Mouse (Mus musculus): ENCODE data around the gene Mbnl2. TPM values are rescaled to one million over a fixed set of nuclear protein-coding genes. Genes with fewer than 3 reads are reported as not detected.
A peak's percentile ranks its signal among the peaks of the same experiment; 100 is the strongest.

Gene Mbnl2
- total RNA-seq, 2 experiments from 2014 or later = 182 to 201 TPM

DNA sequence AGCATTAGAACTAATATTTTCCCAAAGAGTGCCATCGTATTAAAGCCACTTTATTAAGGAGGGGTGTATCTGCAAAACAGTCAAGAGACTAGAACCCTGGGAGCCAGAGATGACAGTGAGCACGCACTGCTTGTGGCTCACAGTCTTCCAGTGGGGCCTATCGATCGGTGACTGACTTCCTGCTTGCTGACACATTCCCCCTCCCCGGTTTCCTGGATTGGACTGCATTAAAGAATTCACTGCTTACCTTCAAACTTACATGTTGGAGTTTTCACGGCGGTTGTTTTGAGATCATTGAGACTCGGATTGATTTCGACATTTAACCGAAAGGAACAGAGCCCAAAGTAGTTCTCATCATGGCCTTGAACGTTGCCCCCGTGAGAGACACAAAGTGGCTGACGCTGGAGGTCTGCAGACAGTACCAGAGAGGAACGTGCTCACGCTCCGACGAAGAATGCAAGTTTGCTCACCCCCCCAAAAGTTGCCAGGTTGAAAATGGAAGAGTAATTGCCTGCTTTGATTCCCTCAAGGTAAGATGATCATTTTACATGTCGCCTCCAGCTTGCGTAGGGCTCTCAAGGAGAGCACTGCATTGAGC is 49.5 kb downstream of the Mbnl2 start:
- no peak for DNase-seq

DNA sequence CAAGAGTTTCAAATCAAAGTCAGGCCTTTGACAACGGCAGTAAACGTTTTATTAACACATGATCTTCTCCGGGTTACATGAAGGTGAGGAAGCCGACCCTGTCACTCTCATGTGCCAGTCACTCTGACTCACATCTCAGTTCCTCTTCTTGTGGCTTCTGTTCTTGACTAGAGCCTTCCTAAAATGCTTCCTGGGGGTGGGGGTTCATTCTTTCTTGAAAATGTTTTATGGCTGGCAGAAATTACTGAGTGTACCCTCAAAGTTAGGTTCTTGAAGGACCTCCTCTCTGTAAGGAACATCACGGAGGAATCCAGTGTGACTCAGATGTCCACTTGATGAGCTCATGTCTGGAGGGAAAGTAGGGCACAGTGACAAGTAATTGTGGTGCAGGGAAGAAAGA is 50.2 kb downstream of the Mbnl2 start:
- no peak for DNase-seq

DNA sequence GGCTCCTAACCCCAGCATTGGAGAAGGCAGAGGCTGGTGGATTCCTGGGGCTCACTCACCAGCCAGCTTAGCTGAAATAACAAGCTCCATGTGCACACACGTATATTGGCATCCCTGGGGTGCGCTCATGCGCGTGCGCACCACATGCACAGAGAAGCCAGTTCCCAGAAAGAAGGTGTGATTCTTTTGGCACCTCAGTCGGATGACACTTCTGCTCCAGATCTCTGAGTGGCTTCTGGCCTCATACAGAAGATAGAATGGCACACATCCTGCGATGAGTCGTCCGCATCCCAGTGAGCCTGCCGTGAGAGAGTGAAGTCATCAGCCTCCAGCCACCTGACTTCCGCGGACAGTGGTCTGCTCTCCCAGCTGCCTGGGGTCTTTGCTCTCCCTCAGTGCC is 55.0 kb downstream of the Mbnl2 start:
- DNase-seq = no peak

DNA sequence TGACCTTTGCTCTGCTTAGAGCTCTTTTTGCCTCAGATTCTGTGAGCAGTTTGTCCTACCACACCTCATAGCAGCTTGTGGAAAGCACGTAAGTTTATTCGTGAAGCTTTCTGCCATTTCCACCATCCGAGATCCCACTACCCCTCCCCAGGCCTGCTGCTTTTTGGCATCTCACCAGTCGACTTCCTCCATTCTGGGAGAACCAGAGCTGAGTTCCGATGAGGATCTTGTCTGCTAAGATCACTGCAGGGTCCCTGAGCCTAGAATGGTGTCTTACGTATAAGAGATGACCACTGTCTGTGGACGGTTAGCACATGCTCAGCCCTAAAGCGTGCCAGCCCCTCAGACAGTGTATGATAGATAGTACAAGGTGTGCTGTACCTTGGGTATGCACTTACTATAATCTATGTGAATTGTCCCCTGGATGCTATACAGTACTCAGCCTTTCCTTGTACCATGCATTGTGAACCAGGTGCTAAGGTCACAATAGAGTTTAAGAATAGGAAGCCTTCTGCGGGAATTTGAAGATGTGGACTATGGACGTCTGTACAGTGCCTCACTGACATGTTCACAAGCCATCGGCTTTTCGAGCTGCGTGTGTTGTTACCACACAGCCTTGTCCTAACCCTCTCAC is 55.5 kb downstream of the Mbnl2 start:
- DNase-seq = no peak

DNA sequence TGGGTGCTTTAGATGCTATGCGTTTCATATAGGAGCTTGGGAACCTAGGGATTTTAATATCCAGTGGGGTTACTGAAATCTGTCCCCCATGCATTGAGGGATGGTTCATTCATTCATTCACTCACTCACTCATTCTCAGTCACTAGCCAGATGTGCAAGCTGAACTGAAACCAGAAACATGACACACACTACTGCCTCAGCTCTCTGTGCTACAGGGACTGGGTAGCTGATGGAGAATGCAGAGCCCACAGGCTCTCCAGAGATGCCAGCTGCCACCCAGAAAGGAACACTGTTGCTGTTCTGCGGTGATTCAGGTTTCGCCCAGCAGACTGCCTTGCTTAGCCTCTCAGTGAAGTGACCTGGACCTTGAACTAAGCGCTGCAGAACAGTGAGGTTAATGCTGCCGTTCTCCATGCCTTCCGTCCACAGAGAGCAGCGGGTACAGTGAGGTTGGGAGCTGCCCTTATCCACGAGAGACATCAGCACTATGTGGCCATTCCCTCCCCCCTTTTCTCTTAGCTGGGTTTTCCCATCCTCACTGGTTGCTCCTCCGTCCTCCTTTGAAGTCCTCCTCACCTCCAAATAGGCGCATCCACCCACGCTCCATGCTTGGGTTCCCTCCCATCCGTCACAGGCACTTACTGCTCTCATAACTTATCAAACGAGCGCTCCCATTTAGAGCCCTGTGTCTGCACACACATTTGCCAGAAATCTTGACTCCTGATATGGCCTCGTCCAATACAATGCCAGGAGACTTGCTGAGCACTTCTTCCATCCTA is 58.2 kb downstream of the Mbnl2 start:
- DNase-seq = no peak

DNA sequence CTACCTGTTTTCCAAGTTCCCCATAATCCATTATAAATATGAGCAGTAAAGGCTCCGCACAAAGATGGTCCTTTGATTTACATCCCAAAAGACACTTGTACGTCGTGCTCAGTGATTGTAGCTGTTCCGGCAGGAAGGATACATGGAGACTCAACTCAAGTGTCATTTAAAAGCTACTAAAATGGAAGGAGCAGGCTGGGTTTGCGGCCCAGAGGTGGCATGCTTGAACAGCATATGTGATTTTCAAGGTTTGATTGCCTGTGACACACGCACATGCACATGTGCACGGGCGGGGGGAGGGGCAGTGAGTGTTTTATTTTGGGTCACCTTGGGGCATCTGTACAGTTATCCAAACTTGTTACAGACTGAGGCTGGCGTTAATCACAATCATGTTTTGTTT is 59.9 kb downstream of the Mbnl2 start:
- DNase-seq = no peak

DNA sequence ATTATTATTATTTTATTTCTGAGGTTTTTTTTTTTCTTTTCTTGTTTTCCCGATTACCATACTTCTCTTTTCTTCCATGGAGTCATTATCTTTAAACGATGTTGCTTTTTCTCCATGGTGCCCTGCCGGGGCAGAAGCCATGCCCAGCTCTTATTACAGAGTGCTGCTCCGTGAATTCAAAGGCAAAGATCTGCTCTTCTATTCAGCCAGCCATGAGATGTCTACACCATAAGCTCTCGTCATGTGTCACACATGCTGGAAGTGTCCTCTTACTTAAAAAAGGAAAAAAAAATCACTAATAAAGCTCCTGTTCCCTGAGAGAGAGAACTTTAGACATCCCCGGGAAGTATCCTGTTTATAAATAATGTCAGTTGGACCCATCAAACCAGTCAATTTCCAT is 60.4 kb downstream of the Mbnl2 start:
- no peak for DNase-seq

DNA sequence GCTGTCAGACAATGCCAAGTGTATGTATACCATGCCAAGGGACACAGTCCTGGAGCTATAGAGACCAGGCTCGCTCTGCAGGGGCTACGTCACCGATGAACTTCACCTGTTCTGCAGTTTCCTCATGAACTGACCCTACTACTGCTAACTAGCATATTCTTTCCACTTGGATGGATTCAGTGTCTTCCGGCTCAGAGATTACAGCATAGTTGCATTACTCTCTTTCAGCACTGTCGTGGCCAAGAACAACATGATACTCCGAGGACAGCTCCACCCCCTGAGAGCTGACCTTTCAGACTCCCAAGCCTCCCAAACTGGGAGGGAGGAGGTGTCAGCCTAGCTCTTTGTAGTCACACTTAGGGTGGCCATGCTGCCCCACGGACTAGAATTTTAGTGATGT is 60.9 kb downstream of the Mbnl2 start:
- peak; percentile 82 for DNase-seq

DNA sequence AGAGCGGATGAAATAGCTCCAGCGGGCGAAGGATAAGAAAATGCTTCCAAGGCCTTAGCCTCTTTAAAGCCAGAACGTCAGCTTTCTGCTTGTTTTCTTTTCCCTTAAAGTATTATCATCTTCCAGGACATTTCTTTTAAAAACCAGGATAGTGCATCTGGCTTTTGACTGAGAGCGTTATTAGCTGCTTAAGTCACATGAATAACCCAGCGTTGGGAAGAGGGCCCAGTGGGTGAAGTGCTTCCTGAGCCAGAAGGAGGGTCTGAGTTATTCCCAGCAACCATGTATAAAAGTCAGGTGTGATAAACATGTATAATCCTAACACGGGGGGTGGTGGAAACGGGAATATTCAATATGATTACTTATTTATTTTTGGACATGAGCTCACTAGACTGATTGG is 61.4 kb downstream of the Mbnl2 start:
- peak; percentile 48 for DNase-seq

DNA sequence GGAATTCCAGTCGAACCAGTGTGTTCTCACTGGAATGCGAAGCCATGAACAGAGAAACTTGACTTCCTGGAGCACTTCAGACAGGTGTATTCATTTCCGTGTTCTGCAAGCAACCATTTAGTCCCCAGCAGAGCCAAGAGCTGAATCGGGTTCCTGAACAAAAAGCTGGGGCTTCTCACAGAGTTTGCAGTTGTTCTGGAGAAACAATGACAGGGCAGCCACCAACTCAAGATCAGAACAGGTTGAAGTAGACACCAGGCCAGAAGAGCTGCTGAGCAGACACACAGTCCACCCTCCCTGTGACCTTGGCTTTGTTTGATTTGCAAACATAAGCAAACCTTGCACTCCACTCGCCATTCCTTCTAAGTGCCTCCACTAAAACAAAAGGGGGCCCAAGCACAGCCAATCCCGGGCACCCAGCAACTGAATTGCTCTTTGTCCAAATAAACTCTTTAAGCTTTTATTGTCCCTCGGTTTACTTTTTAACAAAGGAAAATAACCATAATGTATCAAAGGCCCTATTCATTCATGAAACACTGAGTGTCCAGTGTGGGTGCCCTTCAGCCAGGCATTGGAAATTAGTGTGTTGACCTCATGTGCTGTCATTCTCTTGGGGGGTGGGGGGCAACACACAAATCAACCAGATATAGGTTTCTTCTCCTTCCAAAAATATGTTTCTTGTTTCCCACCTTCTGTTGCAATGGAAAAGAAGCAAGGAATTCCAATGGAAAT is 62.4 kb downstream of the Mbnl2 start:
- DNase-seq = no peak

DNA sequence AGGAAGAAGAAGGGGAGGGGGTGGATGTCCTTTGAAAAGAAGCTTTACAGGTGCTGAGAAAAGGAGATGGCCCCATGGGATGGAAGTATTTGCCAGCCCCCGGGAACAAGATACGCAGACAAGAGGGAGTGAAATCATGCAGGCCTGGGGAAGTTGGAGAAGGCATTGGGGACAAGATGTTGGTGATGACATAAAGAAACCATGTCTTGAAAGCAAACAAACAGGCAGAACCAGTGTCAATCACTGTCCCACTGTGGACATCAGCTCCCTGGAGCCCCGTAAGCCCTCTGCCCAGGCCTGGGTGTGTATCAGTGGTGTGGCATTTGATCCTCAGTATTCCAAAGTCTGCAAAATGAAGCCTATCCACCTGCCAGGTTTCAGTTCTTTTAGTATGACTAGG is 63.2 kb downstream of the Mbnl2 start:
- no peak for DNase-seq

DNA sequence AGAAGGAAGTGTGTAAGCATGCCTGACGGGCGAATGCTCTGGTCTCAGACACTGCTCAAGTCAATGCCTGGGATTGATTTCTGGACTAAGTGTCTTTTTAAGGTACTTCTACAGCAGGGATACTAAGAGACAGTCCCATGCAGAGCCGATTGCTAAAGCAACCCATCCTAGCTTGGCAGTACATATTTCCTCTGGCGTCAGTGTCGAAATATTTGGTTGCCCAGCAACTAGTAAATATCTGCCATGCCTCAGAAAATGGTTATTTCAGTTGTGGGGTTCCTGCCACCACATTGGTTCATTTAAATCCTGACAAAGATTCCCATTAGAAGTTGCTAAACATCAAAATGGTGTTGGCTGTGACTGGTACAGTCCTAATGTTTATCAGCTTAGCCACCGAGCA is 66.4 kb downstream of the Mbnl2 start:
- DNase-seq = no peak

DNA sequence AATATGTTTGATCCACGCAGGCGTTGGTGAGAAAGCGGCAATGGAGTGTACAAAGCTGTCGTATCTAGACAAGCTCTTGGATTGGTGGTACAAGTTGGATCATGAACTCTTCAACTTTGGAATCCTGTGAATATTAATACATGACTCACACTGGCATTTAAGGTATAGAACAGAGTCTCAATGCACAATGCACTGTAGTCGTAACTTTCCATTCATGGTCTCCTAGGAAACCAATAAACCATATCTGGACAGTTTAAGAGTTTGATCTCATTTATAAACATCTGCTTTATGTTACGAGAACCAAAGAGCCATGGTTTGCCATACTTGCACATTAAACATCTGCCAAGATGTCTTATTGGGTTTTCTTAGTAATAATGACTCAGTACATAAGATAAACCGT is 66.9 kb downstream of the Mbnl2 start:
- DNase-seq = no peak

DNA sequence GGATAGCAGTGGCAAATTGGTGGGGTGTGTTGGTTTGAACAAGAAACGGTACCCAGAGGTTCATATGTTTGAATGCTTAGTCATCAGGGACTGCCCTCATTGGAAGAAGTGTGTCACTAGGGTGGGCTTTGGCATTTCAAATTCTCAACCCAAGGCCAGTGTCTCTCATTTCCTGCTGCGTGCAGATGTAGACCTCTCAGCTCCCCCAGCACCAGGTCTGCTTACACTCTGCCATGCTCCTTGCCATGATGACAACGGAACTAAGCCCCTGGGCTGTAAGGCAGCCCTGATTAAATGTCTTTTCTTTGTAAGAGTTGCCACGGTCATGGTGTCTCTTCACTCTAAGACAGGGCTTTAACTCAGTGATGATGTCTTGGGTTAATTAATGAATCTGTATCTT is 69.2 kb downstream of the Mbnl2 start:
- no peak for DNase-seq

DNA sequence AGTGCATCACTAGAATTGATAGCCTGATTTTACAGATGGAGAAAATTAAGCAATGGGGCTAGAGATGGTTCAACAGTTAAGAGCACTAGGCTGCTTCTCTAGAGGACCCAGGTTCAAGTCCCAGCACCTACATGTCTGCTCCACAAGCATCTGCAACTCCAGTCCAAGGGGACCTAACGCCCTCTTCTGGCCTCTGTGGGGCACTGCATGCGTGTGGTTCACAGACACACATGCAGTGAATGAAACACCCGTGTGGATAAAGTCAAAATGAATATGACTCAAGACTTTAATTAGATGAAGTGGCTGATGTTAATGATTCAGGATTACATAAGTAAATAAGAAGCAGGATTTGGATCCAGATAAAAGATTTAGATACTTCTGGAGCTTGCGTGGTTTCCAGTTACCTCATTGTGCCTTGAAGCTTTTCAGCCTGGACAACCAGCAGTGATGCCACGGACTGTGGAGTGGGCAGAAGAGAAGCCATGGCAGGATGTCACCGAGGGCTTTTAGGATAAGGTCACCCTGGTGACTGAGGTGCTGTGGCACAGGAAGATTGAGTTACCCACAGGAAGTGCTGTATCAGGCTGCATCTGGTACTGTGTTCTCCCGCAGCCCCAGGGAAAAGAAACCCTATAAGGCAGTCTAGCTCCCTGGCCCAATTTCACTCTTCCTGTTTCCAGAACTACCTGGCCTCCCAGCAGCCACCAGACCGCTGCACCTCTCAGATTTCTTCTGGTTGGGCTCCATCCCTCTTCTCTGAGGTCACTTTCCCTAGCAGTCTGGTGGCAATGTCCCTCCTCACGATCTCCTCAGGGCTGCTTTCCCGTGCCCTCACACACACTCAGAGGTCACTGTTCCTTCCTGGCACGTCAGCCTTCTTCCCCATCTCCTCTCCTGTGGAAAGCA is 72.2 kb downstream of the Mbnl2 start:
- no peak for DNase-seq

DNA sequence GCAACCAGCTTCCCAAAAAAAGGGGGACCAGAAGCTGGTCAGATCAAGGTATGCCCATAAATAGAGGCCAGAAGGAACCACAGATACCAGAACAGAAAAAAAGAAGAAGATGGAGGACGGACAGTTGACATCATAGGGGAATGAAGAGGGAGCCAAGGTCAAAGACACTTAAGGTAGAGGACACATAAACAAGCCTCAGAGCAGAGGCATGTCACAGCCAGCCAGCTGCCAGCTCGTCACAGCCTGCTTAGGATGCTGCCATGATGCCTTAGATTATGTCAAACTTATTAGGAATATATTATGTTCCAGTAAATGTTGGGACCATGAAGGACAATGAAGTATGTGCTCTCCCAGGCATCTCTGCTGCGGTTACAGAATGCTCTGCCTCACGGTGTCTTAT is 73.9 kb downstream of the Mbnl2 start:
- no peak for DNase-seq

DNA sequence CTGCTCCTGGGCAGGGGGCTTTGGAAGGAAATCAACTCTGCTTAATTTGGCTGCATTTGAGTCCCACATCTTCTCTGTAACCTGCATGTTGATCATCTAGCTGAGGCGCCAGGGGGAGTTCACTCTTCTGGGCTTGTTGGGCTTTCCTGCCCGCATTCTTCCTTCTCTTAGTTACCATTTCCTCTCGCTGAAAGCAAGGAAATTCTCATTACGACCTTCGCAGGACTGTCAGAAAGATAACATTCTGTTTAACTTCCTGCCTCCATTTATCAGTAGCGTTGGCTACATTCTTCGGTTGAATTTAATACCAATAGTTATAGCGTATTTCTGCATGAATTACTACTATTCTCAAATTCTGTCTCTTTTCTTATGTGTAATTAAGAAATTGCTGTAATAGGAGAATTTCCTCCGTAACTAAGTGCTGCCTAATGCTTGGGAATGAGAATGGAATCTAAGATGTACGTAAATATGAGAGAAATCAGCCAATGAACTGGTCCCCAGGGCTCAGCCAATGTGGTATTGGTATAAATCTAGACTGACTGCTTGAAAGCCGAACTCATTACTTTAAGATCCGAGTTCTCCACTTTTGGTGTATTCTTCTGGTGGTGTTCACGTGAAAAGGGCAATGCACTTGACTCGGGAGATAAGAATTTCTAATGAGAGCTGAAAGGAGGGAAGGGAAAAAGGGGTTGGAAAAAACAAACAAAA is 76.8 kb downstream of the Mbnl2 start:
- no peak for DNase-seq

DNA sequence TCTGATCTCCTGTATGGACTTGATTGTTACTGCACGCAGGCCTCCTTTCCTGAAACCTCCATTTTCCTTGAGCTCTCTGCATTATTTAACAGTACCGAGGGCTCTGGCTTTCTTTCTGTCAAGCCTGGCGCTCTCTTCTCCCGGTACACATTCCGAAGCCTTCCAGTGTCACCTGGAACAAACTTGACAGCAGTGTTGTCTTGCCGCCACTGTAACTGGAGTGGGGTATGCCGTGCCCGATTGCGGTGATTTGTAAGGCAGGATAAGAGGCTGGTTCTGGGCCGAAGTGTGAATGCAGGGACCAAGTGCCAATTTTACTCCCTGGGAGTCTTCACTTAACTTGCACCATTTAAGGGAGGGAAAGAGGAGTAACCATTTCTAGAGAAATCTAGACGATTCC is 77.7 kb downstream of the Mbnl2 start:
- no peak for DNase-seq

DNA sequence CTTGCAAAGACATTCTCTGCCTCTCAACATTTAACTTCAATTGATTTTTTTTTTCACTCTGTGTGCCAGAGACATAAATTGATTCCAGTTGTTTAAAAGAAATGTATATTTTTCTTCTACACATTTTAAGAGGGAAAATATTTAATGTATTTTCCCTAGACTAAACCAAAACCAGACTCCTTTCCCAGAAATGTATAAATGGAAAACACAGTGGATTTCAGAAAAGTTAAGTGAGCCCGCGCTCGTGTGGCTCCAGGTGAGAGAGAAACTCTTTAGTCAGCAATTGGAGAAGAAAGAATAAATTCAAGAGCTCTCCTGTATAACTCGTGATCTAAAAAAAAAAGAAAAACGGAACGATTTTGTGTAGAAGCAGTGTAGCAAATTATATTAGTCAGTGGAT is 79.1 kb downstream of the Mbnl2 start:
- DNase-seq = no peak

DNA sequence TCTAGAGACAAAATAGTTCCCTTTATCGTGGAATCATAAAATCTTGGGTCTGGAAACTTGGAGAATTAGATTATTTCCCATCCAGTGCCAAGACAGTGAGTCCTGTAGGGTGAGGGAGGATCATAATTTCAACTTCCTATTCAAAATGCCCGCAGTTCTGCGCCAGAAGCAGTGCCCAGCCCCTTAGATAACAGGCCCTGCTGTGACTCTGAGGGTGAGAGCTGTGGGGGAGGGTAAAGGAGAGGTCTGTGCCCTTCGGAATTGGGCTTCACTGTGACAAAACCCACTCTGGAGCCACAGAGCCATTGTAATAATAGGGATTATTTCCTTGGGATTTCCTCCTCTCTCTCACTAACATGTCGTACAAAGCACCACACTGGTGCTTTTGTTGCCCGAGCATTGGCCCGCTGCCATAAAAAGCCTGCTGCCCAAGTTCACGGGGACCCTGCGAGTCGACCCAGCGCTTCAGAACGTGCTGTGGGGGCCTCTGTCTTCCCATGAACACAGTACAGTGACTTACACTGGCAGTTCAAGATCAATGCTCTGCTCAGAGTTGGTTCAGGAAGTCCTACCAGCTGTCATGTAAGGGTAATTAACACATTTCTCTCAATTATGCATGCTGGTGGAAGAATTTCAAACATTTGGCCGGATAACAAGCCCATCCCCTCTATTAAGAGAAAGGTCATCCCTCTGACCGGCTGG is 79.7 kb downstream of the Mbnl2 start:
- DNase-seq = peak; percentile 67

Measured in adrenal gland, postnatal 10 days (tissue).